Mouse (Mus musculus): ENCODE data around the gene Git2. TPM values are rescaled to one million over a fixed set of nuclear protein-coding genes. Genes with fewer than 3 reads are reported as not detected.

The Git2 gene
- polyA plus RNA-seq, 1 experiment from 2014 or later = 40.1 TPM

Small RNA genes within 50 kb of the gene (microRNA-seq; reads per million reads assigned to microRNA genes)
- gene Mir7028 (ENCODE audit: borderline number of aligned reads) = not detected

Other genes starting within 250 kb of the Git2 start
- 1.4 and 1.6 TPM in 2 replicates for gene Fam222a, start 207.5 kb downstream of the Git2 start, polyA plus RNA-seq (2014; fragmentation: Nextera tagmentation; extraction: Ambion mirVana)
- gene Trpv4, start 117.1 kb downstream of the Git2 start, polyA plus RNA-seq (2014; fragmentation: Nextera tagmentation; extraction: Ambion mirVana) = 11.9 TPM in 2 replicates
- gene Gltp, start 84.5 kb downstream of the Git2 start, polyA plus RNA-seq (2014; fragmentation: Nextera tagmentation; extraction: Ambion mirVana) = 123 and 129 TPM in 2 replicates
- gene Tchp, start 67.8 kb downstream of the Git2 start, polyA plus RNA-seq (2014; fragmentation: Nextera tagmentation; extraction: Ambion mirVana) = 10.9 and 11.4 TPM in 2 replicates
- gene Ankrd13a, start 840 bp downstream of the Git2 start, polyA plus RNA-seq (2014; fragmentation: Nextera tagmentation; extraction: Ambion mirVana) = 61.4 and 65.4 TPM in 2 replicates
- gene 1500011B03Rik, start 48.0 kb upstream of the Git2 start, polyA plus RNA-seq (2014; fragmentation: Nextera tagmentation; extraction: Ambion mirVana) = 97.9 and 99.8 TPM in 2 replicates
- gene 4930519G04Rik, start 78.1 kb upstream of the Git2 start, polyA plus RNA-seq (2014; fragmentation: Nextera tagmentation; extraction: Ambion mirVana) = not detected in 2 replicates
- gene Gm9936, start 83.2 kb upstream of the Git2 start, polyA plus RNA-seq (2014; fragmentation: Nextera tagmentation; extraction: Ambion mirVana) = 0.22 and 0.31 TPM in 2 replicates
- gene Oasl2, start 121.4 kb upstream of the Git2 start, polyA plus RNA-seq (2014; fragmentation: Nextera tagmentation; extraction: Ambion mirVana) = 3.5 and 5.0 TPM in 2 replicates
- 0.56 and 0.85 TPM in 2 replicates for gene Oasl1, start 147.7 kb upstream of the Git2 start, polyA plus RNA-seq (2014; fragmentation: Nextera tagmentation; extraction: Ambion mirVana)
- gene 2210016L21Rik, start 166.6 kb upstream of the Git2 start, polyA plus RNA-seq (2014; fragmentation: Nextera tagmentation; extraction: Ambion mirVana) = 46.8 and 63.2 TPM in 2 replicates
- gene Hnf1a, start 195.6 kb upstream of the Git2 start, polyA plus RNA-seq (2014; fragmentation: Nextera tagmentation; extraction: Ambion mirVana) = 0.10 TPM in 2 replicates
- gene Sppl3, start 235.6 kb upstream of the Git2 start, polyA plus RNA-seq (2014; fragmentation: Nextera tagmentation; extraction: Ambion mirVana) = 25.6 and 25.7 TPM in 2 replicates

All from embryonic facial prominence, embryonic 14.5 days (tissue).